Mouse (Mus musculus) CH12.LX (cell line): ENCODE results near the gene B3gnt7.

Experiments
- CTCF ChIP-seq, 2 experiments: IDR thresholded peaks in 1 of 2; conservative IDR thresholded peaks in 1 of 2; 2 replicates each; pipeline ENCODE4 v1.5.1; 2011 to 2012; ENCODE audit warnings: low read depth in 2 of 2, low read length in 2 of 2, improper control_type of control experiment in 1 of 2, inconsistent platforms in 1 of 2, mild to moderate bottlenecking in 1 of 2, moderate library complexity in 1 of 2
- MYC ChIP-seq: IDR thresholded peaks from 2 replicates; pipeline ENCODE4 v1.6.1; 2011; ENCODE audit warnings: low read depth, mild to moderate bottlenecking, improper control_type of control experiment, low read length
- NRF1 ChIP-seq: IDR thresholded peaks from 2 replicates; pipeline ENCODE4 v1.6.1; 2014; ENCODE audit warnings: low read depth, mild to moderate bottlenecking, inconsistent platforms, low read length, improper control_type of control experiment, moderate library complexity
- POLR2A ChIP-seq: IDR thresholded peaks from 2 replicates; pipeline ENCODE4 v1.6.1; 2011; ENCODE audit warnings: low read depth, mild to moderate bottlenecking, improper control_type of control experiment, low read length
- UBTF ChIP-seq: IDR thresholded peaks from 2 replicates; pipeline ENCODE4 v1.6.1; 2012; ENCODE audit warnings: low read depth, mild to moderate bottlenecking, inconsistent platforms, low read length, improper control_type of control experiment, moderate library complexity

DNA sequence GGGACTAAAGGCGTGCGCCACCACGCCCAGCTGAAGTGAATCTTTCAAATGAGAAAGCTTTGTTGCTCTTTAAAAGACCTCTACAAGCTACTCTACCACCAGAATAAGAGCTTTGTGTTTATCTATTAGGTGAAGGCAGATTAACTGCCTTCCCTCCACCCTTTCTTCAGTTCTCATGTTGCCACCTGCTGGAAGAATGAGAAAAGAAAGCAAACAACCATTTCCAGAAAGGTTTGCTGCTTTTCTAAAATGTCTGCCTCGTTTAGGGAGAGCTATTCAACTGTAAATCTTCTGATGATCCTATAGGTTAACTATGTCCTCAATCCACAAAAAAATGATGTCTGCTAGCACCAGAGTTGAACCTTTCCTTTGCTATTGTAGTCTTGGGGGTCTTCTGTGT is 46.2 kb downstream of the B3gnt7 start:
- peak in 1 of 2 experiments; percentile 19; a peak in 2 of 4 replicates for TF ChIP-seq CTCF (conservative IDR thresholded peaks at IDR 0.05 in 1 of 2, IDR thresholded peaks at IDR 0.05 in 1 of 2; ENCODE audit: low read depth in 2 of 2, low read length in 2 of 2)
- no peak for TF ChIP-seq MYC
- no peak for TF ChIP-seq NRF1
- TF ChIP-seq UBTF = no peak
- TF ChIP-seq POLR2A = no peak
